Mouse (Mus musculus) retina, adult 2 months (tissue): ENCODE data around the gene Stk39.

Source experiments
- DNase-seq: peaks from one replicate; pipeline ENCODE4 v3.0.0-alpha.2; 2012; ENCODE audit warnings: low read depth, low spot score

The Stk39 gene

GRCm38 (mm10) chr2:68420223-68420622, 51.8 kb downstream of the Stk39 start:
- DNase-seq, result no peak

DNA sequence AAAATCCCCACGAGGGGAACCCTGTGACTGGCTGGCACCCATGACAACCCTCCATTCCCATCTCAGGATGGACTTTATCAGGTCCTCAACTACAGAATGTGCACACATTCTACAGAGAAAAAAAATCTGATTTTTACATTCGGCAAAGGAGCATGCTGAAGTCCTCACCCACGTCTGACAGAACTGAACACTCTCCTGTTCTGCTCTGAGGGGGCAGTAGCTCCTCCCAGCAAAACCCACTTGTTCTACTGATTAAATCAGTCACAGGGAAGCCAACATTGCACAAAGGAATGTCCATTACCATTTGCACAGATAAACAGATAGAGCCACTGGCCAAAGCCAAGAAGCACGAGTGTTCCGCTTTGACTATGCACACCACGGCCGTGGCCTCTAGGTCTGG, 52.3 kb downstream of the Stk39 start:
- DNase-seq, result no peak

DNA sequence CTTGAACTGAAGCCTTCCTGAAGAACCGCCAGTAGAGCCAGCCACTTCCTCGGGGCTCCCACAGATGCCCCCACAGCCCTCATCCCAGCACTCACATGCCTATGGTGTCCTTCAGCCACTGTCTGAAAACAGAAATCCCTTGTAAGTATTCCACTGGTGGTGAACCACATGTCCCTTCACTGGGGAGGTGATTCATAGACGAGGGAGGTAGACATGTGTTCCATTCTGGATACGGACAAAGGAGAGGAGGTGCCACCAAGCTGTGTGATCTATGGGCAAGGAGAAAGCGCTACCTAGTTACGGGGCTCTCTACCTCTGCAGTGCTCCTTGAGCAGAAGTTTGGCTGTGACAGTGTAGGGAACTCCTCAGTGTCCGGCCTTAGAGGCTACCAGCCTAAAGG, 52.9 kb downstream of the Stk39 start:
- no peak for DNase-seq

- no peak for DNase-seq
Observed at GRCm38 (mm10) chr2:68417081-68417480, 55.0 kb downstream of the Stk39 start.

- DNase-seq, result no peak
Observed at GRCm38 (mm10) chr2:68415691-68416090, 56.4 kb downstream of the Stk39 start.

- DNase-seq, result no peak
Observed at GRCm38 (mm10) chr2:68412149-68412548, 59.9 kb downstream of the Stk39 start.

- DNase-seq, result no peak
Observed at GRCm38 (mm10) chr2:68411201-68411600, 60.9 kb downstream of the Stk39 start.

- no peak for DNase-seq
Observed at GRCm38 (mm10) chr2:68409640-68410215, 62.3 kb downstream of the Stk39 start.

- no peak for DNase-seq
Observed at GRCm38 (mm10) chr2:68408271-68408980, 63.6 kb downstream of the Stk39 start.

DNA sequence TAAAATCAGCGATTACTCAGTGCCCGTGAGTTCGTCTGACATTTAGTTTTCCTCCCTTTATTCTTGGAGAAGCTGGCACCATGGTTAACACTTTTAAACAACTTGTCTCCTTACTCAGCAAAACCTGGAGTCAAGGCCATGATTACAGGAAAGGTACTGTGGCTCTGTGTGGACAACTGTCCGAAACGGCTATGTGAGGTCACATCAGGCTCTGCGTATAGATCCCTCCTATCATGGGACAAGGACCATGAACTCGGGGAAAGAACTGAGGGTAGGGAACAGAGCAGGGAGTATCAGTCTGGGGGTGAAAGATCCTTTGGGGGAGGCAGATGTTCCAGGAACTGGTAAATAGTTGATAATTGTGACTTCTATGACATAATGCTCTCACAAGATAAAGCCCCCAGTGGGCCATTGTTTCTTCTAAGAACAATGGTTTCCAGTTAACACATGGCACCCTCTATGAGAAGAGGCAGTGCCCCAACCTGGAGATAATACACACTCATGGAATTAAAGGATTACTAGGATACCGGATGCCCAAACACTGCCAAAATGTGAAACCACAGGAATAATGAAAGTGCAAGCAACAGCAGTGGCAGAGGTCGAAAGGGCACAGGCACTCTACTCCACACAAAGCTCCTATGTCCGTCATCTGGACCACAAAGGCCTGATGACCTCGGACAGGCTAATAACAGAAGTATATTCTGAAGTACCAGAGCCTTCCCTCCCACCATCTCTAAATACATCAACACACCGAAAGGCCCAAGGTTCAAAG, 64.7 kb downstream of the Stk39 start:
- DNase-seq, result no peak

DNA sequence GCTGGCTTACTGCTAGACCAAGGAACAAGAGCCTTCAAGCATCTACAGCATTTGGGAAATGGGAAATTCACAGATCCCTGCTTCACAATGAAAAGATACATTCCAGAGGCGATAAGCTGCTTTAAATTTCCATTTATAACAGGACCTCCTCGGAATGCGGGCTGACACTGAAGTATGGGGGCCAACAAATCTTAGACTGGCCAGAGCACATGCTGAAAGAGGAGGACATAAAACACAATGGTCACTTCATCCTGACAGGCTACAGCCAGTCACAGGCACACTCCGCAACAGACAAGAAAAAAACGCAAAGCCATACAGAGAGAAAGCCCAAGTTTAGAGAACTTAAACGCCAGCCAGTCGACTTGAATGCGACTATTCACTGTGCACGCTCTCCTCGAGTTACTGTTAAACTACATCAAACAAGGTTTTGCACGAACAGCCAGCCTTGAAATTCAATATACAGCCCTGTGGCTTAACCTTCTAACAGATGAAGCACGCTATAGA, 65.4 kb downstream of the Stk39 start:
- DNase-seq, result no peak

- DNase-seq, result no peak
Observed at GRCm38 (mm10) chr2:68405163-68405715, 66.8 kb downstream of the Stk39 start.

DNA sequence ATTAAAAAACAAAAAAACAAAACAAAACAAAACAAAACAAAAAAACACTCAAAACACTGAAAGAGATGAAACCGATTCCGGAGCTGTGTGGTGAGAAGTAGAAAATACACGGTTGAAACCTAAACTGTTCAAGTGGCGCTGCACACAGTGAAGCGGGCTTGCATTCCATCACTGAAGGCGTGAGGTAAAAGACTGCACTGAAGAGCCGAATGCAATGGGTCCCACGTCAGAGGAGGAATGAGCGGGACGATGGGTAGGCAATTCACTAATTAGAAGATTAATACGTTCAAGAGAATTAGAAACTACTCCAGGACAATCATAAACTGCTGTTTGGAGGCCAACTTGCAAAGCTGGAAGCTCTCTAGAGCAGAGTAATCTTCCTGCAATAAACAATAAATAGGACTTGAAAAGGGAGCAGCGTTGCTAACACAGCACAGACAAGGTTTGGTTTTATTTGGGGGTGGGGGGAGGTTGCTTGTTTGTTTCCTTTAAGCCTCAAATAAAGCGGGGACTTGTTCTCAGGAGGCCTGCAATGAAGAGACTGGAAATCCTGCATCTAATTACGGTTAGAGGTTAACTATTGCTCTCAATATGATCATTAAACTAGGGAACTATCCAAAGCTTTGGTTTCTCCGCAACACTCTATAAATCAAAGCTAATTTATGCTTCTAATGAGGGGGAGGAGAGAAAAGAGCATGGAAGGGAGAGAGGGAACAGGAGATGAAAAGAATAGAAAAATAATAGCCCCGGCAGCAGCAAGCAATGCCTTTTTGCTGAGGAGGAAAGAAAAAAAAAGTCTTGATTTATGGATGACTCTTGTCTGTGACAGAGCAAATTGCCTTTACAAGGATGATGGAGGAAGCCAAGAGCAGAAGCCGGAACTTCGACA, 67.5 kb downstream of the Stk39 start:
- DNase-seq, result no peak

DNA sequence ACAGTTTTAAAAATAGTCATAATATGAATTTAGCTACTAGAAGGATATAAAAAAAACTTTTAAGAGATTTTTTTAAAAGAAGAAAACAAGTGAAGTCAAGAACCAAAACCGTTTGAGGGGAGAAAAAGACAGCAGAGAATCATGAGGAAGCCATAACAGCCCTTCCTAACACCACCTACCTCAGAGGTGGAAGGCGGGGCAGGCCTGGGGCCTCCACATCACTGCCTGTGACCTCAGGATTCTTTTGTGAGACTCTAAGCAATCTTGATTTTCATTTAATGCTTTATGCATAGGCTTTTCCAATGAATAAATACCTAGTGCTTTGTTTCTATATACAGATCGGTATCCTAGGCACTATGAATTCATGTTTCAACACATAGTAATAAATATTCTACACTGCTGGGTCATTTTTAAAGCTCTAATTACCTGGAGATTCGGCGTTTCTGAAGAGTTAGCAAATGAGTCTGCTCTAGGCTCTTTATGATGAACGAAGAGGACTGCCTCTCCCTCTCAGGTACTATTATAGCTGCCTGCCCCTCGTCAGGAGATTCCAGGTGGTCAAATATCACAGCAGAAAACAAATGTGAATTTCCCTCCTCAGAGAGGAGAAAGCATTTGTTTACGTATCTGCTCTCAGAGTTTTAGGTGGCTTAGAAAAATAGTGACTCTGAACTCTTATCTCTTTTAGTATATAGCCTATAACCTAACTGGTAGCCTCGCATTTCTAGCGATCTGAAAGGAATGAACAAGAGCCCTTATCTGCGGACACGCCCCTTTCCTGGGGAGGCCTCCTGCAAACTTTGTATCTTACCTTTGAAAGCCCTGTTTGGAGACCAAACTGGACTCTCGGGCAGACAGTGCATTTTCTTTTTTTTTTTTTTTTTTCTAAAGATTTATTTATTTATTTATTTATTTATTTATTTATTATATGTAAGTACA, 78.2 kb downstream of the Stk39 start:
- no peak for DNase-seq

- DNase-seq, result no peak
Observed at GRCm38 (mm10) chr2:68387824-68388582, 84.1 kb downstream of the Stk39 start.

DNA sequence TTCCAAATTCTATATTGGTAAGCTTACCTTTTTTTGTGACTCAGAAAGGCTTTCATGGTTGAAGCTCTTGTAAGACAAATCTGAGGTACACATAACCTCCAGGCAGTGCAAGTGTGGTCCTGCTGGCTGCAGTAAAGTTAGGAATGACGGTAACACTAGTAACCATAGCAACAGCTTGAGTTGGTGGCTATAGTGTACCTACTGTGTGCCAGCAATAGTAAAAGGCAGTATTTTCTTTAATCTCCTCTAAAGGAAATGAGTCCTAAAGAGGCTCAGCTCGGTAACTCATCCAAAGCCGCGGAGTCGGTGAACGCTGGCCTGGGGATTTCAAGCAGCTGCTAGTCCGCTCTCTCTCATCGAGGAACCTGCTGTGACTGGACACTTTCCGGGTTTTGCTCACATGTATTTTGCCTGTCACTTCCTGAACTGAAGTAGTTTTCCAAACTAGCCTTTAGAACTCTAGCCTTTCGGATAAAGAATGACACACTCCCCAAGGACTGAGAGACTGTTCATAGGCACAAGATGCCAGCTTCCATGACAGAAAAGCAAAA, 85.7 kb downstream of the Stk39 start:
- DNase-seq, result no peak

- no peak for DNase-seq
Observed at GRCm38 (mm10) chr2:68385654-68386312, 86.3 kb downstream of the Stk39 start.

- no peak for DNase-seq
Observed at GRCm38 (mm10) chr2:68383964-68384363, 88.1 kb downstream of the Stk39 start.
